Mouse (Mus musculus) hindbrain, embryonic 14.5 days (tissue): ENCODE measurements around the gene Dusp1. TPM values are rescaled to one million over a fixed set of nuclear protein-coding genes. Genes with fewer than 3 reads are reported as not detected.

Experiments
- ATAC-seq: fragments of 200-750 bp; cut with Nextera tagmentation; 2 replicates; pipeline ENCODE4 v1.8.0; 2017; ENCODE audit warnings: moderate number of reproducible peaks, mild to moderate bottlenecking, moderate TSS enrichment, moderate library complexity; ENCODE audit not compliant: low FRiP score
- DNase-seq: peaks from one replicate; pipeline ENCODE4 v3.0.0-alpha.2; 2015; ENCODE audit warnings: low spot score
- H3K27ac ChIP-seq: fragments of 300-500 bp; sonication (generic); 2 replicates; pipeline ENCODE4 v1.5.1; 2014; ENCODE audit warnings: mild to moderate bottlenecking, moderate library complexity
- H3K27me3 ChIP-seq: fragments of 300-500 bp; sonication (generic); 2 replicates; pipeline ENCODE4 v1.6.1; 2014; ENCODE audit warnings: mild to moderate bottlenecking, low read length, mixed read lengths; ENCODE audit not compliant: control insufficient read depth, insufficient read depth
- H3K36me3 ChIP-seq: fragments of 300-500 bp; sonication (generic); replicated peaks from 2 replicates; pipeline ENCODE4 v1.6.1; 2014; ENCODE audit not compliant: control insufficient read depth, insufficient read depth
- H3K4me1 ChIP-seq: fragments of 300-500 bp; sonication (generic); replicated peaks from 2 replicates; pipeline ENCODE4 v1.6.1; 2014; ENCODE audit warnings: antibody characterized with exemption, low read length, mixed read lengths; ENCODE audit not compliant: control insufficient read depth, insufficient read depth
- H3K4me2 ChIP-seq: fragments of 300-500 bp; sonication (generic); replicated peaks from 2 replicates; pipeline ENCODE4 v1.6.1; 2014; ENCODE audit warnings: mild to moderate bottlenecking, moderate library complexity
- H3K4me3 ChIP-seq: fragments of 300-500 bp; sonication (generic); replicated peaks from 2 replicates; pipeline ENCODE4 v1.5.1; 2014; ENCODE audit warnings: mild to moderate bottlenecking, low read length
- H3K9ac ChIP-seq: fragments of 300-500 bp; sonication (generic); 2 replicates; pipeline ENCODE4 v1.6.1; 2014
- H3K9me3 ChIP-seq: fragments of 300-500 bp; sonication (generic); 2 replicates; pipeline ENCODE4 v1.6.1; 2016; ENCODE audit warnings: low read length; ENCODE audit not compliant: control insufficient read depth
- WGBS: fragments of 180-500 bp; shearing (Covaris S2); extraction: QIAGEN DNeasy Blood & Tissue Kit; methylation state at CpG from one replicate; pipeline ENCODE4 v1.1.7; 2014; 5-methylcytosine and 5-hydroxymethylcytosine counted together
- polyA plus RNA-seq: library from polyadenylated mRNA; unstranded; fragments of >200 nt; fragmentation: Nextera tagmentation; extraction: Ambion mirVana; gene quantifications from 2 replicates; pipeline ENCODE4 v1.2.1, GENCODE M21; 2014

The Dusp1 gene
- polyA plus RNA-seq, 1 experiment from 2014 or later: 31.6 TPM

GRCm38 (mm10) chr17:26601926-26602325 lies 40.0 kb upstream of the Dusp1 start:
- Histone ChIP-seq H3K4me2 (no peak overlapping the region), H3K4me3 (no peak overlapping the region), H3K9me3 (no peaks in the 10 kb centered on the region), H3K36me3 (0 out of 2 replicates have a peak, but pooled peaks cover 8% of the 10 kb centered on the region), H3K27ac (peak overlapping the region; percentile 10), H3K4me1 (peaks cover 22% of the 10 kb centered on the region), H3K9ac (no peak overlapping the region), H3K27me3 (no peaks in the 10 kb centered on the region)
- 39% methylated on average over 6 of the region's 6 CpGs for WGBS
- ATAC-seq: no peak
- no peak for DNase-seq

- 0 out of 2 replicates have a peak overlapping the region, but pooled peaks have one; percentile 10 for H3K27ac ChIP-seq
- WGBS: 71% methylated on average over 6 of the region's 6 CpGs
- H3K27me3 ChIP-seq: no peaks in the 10 kb centered on the region
- H3K4me3 ChIP-seq: no peak overlapping the region
- DNase-seq: no peak
- no peak overlapping the region for H3K4me2 ChIP-seq
- no peaks in the 10 kb centered on the region for H3K9me3 ChIP-seq
- H3K9ac ChIP-seq: no peak overlapping the region
- H3K36me3 ChIP-seq: 0 out of 2 replicates have a peak, but pooled peaks cover 8% of the 10 kb centered on the region
- peaks cover 26% of the 10 kb centered on the region for H3K4me1 ChIP-seq
- ATAC-seq: no peak
These were observed 39.6 kb upstream of the Dusp1 start for GRCm38 (mm10) chr17:26601514-26601913.

GRCm38 (mm10) chr17:26600913-26601447 lies 39.1 kb upstream of the Dusp1 start:
- Histone ChIP-seq H3K27me3 (no peaks in the 10 kb centered on the region), H3K9ac (no peak overlapping the region)
- no peak for ATAC-seq

GRCm38 (mm10) chr17:26598845-26599244 lies 36.9 kb upstream of the Dusp1 start:
- WGBS: 93% methylated on average over 5 of the region's 5 CpGs
- no peak overlapping the region for H3K27ac ChIP-seq
- no peaks in the 10 kb centered on the region for H3K36me3 ChIP-seq
- H3K4me2 ChIP-seq: no peak overlapping the region
- H3K9me3 ChIP-seq: no peaks in the 10 kb centered on the region
- H3K27me3 ChIP-seq: no peaks in the 10 kb centered on the region
- H3K4me3 ChIP-seq: no peak overlapping the region
- ATAC-seq (no peak), DNase-seq (no peak)
- H3K9ac ChIP-seq: no peak overlapping the region
- H3K4me1 ChIP-seq: peaks cover 39% of the 10 kb centered on the region

More at GRCm38 (mm10) chr17:26600913-26601447, 39.1 kb upstream of the Dusp1 start:
- Histone ChIP-seq H3K4me1 (peaks cover 31% of the 10 kb centered on the region), H3K4me2 (no peak overlapping the region), H3K4me3 (no peak overlapping the region), H3K36me3 (0 out of 2 replicates have a peak, but pooled peaks cover 8% of the 10 kb centered on the region), H3K27ac (no peak overlapping the region), H3K9me3 (no peaks in the 10 kb centered on the region)
- no peak for DNase-seq
- WGBS: 73% methylated on average over 17 of the region's 17 CpGs

GRCm38 (mm10) chr17:26596856-26597481 lies 35.0 kb upstream of the Dusp1 start:
- Histone ChIP-seq H3K4me3 (no peak overlapping the region), H3K4me1 (peaks cover 28% of the 10 kb centered on the region), H3K27ac (peak overlapping the region; percentile 56), H3K9me3 (no peaks in the 10 kb centered on the region), H3K36me3 (no peaks in the 10 kb centered on the region; the same call in 1 of the 2 replicates), H3K27me3 (no peaks in the 10 kb centered on the region), H3K4me2 (no peak overlapping the region), H3K9ac (0 out of 2 replicates have a peak overlapping the region, but pooled peaks have one; percentile 25)
- DNase-seq: no peak
- 79% methylated on average over 6 of the region's 6 CpGs for WGBS
- no peak for ATAC-seq

GRCm38 (mm10) chr17:26596168-26596658 lies 34.3 kb upstream of the Dusp1 start:
- peak overlapping the region; percentile 56 for H3K27ac ChIP-seq
- no peaks in the 10 kb centered on the region for H3K27me3 ChIP-seq
- peaks cover 20% of the 10 kb centered on the region for H3K4me1 ChIP-seq
- no peak overlapping the region for H3K4me3 ChIP-seq
- no peak overlapping the region for H3K4me2 ChIP-seq
- DNase-seq: peak; percentile 50
- no peak; the same call in 1 of the 2 replicates for ATAC-seq
- 0 out of 2 replicates have a peak overlapping the region, but pooled peaks have one; percentile 25 for H3K9ac ChIP-seq
- no peaks in the 10 kb centered on the region for H3K9me3 ChIP-seq
- no peaks in the 10 kb centered on the region; the same call in 1 of the 2 replicates for H3K36me3 ChIP-seq
- WGBS: 50% methylated on average over 7 of the region's 7 CpGs

- WGBS: 59% methylated on average over 7 of the region's 7 CpGs
- H3K4me2 ChIP-seq: no peak overlapping the region
These were observed 33.7 kb upstream of the Dusp1 start for GRCm38 (mm10) chr17:26595448-26596167.

GRCm38 (mm10) chr17:26594958-26595357 lies 33.0 kb upstream of the Dusp1 start:
- no peak overlapping the region for H3K4me3 ChIP-seq
- H3K9me3 ChIP-seq: no peaks in the 10 kb centered on the region
- 0 out of 2 replicates have a peak overlapping the region, but pooled peaks have one; percentile 56 for H3K27ac ChIP-seq
- ATAC-seq (no peak), DNase-seq (no peak)
- no peaks in the 10 kb centered on the region for H3K27me3 ChIP-seq
- H3K36me3 ChIP-seq: no peaks in the 10 kb centered on the region; the same call in none of the 2 replicates
- H3K9ac ChIP-seq: no peak overlapping the region
- WGBS: 87% methylated on average over 7 of the region's 7 CpGs
- peaks cover 20% of the 10 kb centered on the region for H3K4me1 ChIP-seq
- H3K4me2 ChIP-seq: no peak overlapping the region

More at GRCm38 (mm10) chr17:26595448-26596167, 33.7 kb upstream of the Dusp1 start:
- Histone ChIP-seq H3K9me3 (no peaks in the 10 kb centered on the region), H3K4me1 (peaks cover 20% of the 10 kb centered on the region), H3K36me3 (no peaks in the 10 kb centered on the region; the same call in none of the 2 replicates), H3K9ac (0 out of 2 replicates have a peak overlapping the region, but pooled peaks have one; percentile 25), H3K4me3 (no peak overlapping the region), H3K27ac (peak overlapping the region; percentile 56), H3K27me3 (no peaks in the 10 kb centered on the region)
- ATAC-seq (no peak), DNase-seq (no peak)

- H3K4me2 ChIP-seq: no peak overlapping the region
- DNase-seq (no peak), ATAC-seq (no peak)
- H3K36me3 ChIP-seq: no peaks in the 10 kb centered on the region; the same call in none of the 2 replicates
- 88% methylated on average over 7 of the region's 7 CpGs for WGBS
- H3K27me3 ChIP-seq: no peaks in the 10 kb centered on the region
- no peak overlapping the region for H3K9ac ChIP-seq
- H3K27ac ChIP-seq: no peak overlapping the region
- H3K9me3 ChIP-seq: no peaks in the 10 kb centered on the region
- peaks cover 20% of the 10 kb centered on the region for H3K4me1 ChIP-seq
- no peak overlapping the region for H3K4me3 ChIP-seq
These were observed 32.2 kb upstream of the Dusp1 start for GRCm38 (mm10) chr17:26594171-26594570.
